Mouse (Mus musculus) hindbrain, embryonic 12.5 days (tissue): ENCODE data around the gene Gal3st2b. TPM values are rescaled to one million over a fixed set of nuclear protein-coding genes. Genes with fewer than 3 reads are reported as not detected.
"Not testable (repeated sequence)": the region's sequence is repeated elsewhere in the genome, so short reads cannot be mapped to it uniquely, and the experiment has no call there.

ENCODE experiments used
- ATAC-seq: fragments of 200-750 bp; cut with Nextera tagmentation; 2 replicates; pipeline ENCODE4 v1.8.0; 2017; ENCODE audit warnings: moderate TSS enrichment; ENCODE audit not compliant: low FRiP score
- H3K27ac ChIP-seq: fragments of 300-500 bp; sonication (generic); 2 replicates; pipeline ENCODE4 v1.5.1; 2016; ENCODE audit warnings: mild to moderate bottlenecking
- H3K27me3 ChIP-seq: fragments of 300-500 bp; sonication (generic); 2 replicates; pipeline ENCODE4 v1.6.1; 2016; ENCODE audit warnings: mild to moderate bottlenecking
- H3K36me3 ChIP-seq: fragments of 300-500 bp; sonication (generic); 2 replicates; pipeline ENCODE4 v1.6.1; 2016; ENCODE audit warnings: mild to moderate bottlenecking
- H3K4me1 ChIP-seq: fragments of 300-500 bp; sonication (generic); 2 replicates; pipeline ENCODE4 v1.6.1; 2016
- H3K4me2 ChIP-seq: fragments of 300-500 bp; sonication (generic); replicated peaks from 2 replicates; pipeline ENCODE4 v1.6.1; 2016; ENCODE audit warnings: mild to moderate bottlenecking
- H3K4me3 ChIP-seq: fragments of 300-500 bp; sonication (generic); 2 replicates; pipeline ENCODE4 v1.5.1; 2016; ENCODE audit warnings: mild to moderate bottlenecking
- H3K9ac ChIP-seq: fragments of 300-500 bp; sonication (generic); 2 replicates; pipeline ENCODE4 v1.6.1; 2016; ENCODE audit warnings: mild to moderate bottlenecking, moderate library complexity
- H3K9me3 ChIP-seq: fragments of 300-500 bp; sonication (generic); replicated peaks from 2 replicates; pipeline ENCODE4 v1.6.1; 2016; ENCODE audit warnings: mild to moderate bottlenecking
- WGBS: fragments of 180-500 bp; shearing (Covaris S2); methylation state at CpG from one replicate; pipeline ENCODE4 v1.1.7; 2016; 5-methylcytosine and 5-hydroxymethylcytosine counted together
- polyA plus RNA-seq: library from polyadenylated mRNA; unstranded; fragments of >200 nt; fragmentation: Nextera tagmentation; extraction: Ambion mirVana; gene quantifications from 2 replicates; pipeline ENCODE4 v1.2.1, GENCODE M21; 2016

The Gal3st2b gene
- polyA plus RNA-seq, 1 experiment from 2014 or later = 0.08 TPM

DNA sequence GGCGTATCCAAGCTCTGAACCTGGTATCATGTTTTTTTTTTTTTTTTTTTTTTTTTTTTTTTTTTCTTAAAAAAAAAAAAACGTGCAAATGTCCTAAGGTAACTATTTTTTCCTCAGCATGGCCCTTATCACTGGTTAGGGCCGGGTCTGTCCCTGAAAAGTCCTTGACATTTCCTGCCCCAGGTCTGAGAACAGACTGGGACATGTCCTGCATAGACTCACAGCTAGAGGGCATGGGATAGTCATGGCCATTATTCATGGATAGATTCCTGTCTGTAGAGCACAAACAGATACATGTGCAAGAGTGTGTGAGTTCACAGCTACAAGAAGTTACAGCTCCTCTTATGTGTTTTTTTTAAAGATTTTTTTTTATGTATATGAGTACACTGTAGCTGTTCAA is 70.7 kb downstream of the Gal3st2b start:
- ATAC-seq = no peak
- Histone ChIP-seq H3K9ac (no peak overlapping the region), H3K4me1 (no peaks in the 10 kb centered on the region), H3K4me3 (no peak overlapping the region), H3K4me2 (no peak overlapping the region), H3K9me3 (no peaks in the 10 kb centered on the region), H3K36me3 (no peaks in the 10 kb centered on the region), H3K27ac (no peak overlapping the region), H3K27me3 (no peaks in the 10 kb centered on the region)
- WGBS = 80% methylated on average over 3 of the region's 3 CpGs

DNA sequence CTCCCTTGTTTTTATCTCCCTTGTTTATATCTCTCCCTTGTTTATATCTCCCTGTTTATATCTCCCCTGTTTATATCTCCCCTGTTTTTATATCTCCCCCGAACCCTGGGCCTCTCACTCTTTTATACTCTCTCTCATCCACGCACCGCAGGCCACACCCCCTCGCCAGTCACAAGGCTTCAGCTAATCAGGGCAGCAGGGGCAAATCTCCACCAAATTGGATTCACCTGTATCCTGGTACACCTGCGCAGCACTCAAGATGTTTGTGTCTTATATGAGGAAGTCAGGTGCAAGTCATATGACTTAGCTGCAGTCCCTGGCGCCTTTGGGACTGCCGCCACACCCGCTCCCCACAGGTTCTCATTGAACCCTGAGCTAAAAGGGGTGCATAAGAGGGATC is 72.1 kb downstream of the Gal3st2b start, which contains the start of gene Gal3st2c:
Gal3st2c (plus strand) TSS at position 301 of the 400 bp plus-strand sequence.
- WGBS = 85% methylated on average over 7 of the region's 8 CpGs
- H3K4me2 ChIP-seq, H3K4me3 ChIP-seq, H3K9me3 ChIP-seq, H3K36me3 ChIP-seq, ATAC-seq, H3K27me3 ChIP-seq, H3K9ac ChIP-seq, H3K27ac ChIP-seq, H3K4me1 ChIP-seq: not testable (repeated sequence)

DNA sequence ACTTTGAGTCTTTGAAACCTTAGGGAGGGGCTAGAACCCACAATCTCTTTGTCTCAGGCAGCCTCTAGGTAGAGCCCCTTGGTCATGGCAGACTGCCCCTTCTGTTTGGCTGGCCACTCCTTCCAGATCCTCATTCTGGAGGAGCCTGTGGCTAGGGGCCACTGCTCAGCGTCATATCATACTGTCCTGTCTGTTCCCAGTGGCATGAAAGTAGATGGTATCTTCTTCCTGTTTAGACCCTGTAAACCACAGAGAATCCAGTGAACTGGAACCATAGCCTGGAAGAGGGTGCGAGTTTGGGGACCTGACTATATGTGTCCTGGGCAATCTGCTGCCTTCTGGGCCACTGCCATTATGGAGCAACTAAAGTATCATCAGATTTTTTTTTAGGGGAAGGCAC is 73.0 kb downstream of the Gal3st2b start:
- H3K4me2 ChIP-seq, H3K4me1 ChIP-seq, H3K4me3 ChIP-seq, H3K27me3 ChIP-seq, H3K9me3 ChIP-seq, ATAC-seq, H3K27ac ChIP-seq, H3K36me3 ChIP-seq, H3K9ac ChIP-seq: not testable (repeated sequence)
- WGBS = 85% methylated on average over 2 of the region's 2 CpGs

DNA sequence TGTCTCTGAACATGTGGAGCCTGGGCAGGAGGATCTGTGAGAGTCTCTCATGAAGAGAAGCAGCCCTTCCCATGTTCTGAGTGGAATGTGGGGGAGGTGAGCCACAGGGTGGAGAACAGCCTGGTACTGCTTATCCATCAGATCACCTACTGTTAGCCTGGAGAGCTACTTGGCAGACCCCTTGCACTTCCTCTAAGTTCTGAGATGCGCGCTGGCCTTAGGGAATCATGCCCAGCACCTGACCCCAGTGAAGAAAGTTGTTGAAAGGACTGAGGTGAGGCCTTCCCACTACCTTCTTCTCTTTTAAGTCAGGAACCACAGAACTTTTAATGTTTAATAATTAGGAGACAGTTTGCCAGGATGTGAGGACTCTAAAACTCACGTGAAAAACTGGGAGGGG is 73.4 kb downstream of the Gal3st2b start:
- H3K4me3 ChIP-seq, H3K27me3 ChIP-seq, H3K9ac ChIP-seq, ATAC-seq, H3K9me3 ChIP-seq, H3K4me2 ChIP-seq, H3K4me1 ChIP-seq, H3K36me3 ChIP-seq, H3K27ac ChIP-seq: not testable (repeated sequence)
- WGBS = 86% methylated on average over 3 of the region's 3 CpGs

Other genes with a start within 250 kb of the Gal3st2b start
- 43.8 and 44.1 TPM in 2 replicates for gene Bok, start 232.7 kb upstream of the Gal3st2b start, polyA plus RNA-seq
- 106 and 110 TPM in 2 replicates for gene Atg4b, start 166.8 kb upstream of the Gal3st2b start, polyA plus RNA-seq
- 39.5 and 39.9 TPM in 2 replicates for gene Thap4, start 163.4 kb upstream of the Gal3st2b start, polyA plus RNA-seq
- 193 and 194 TPM in 2 replicates for gene Dtymk, start 116.4 kb upstream of the Gal3st2b start, polyA plus RNA-seq
- gene Ing5, start 114.3 kb upstream of the Gal3st2b start, polyA plus RNA-seq = 15.0 and 15.8 TPM in 2 replicates
- gene D2hgdh, start 93.4 kb upstream of the Gal3st2b start, polyA plus RNA-seq = 16.8 and 17.0 TPM in 2 replicates
- not detected in 2 replicates for gene Gal3st2, start 57.0 kb upstream of the Gal3st2b start, polyA plus RNA-seq
- gene Gal3st2c, start 72.2 kb downstream of the Gal3st2b start, polyA plus RNA-seq = not detected in 2 replicates
- not detected in 2 replicates for gene Neu4, start 102.1 kb downstream of the Gal3st2b start, polyA plus RNA-seq
- 0.10 TPM in 1 of 2 replicates, not detected in the other for gene Pdcd1, start 134.2 kb downstream of the Gal3st2b start, polyA plus RNA-seq